Mouse (Mus musculus): ENCODE measurements around the gene Fam53b. TPM values are rescaled to one million over a fixed set of nuclear protein-coding genes. Genes with fewer than 3 reads are reported as not detected.

The Fam53b gene
- polyA plus RNA-seq, 1 experiment: 14.8 TPM

- peak; percentile 83 for DNase-seq (ENCODE audit: low read depth)
- TF ChIP-seq CTCF (IDR thresholded peaks at IDR 0.05; ENCODE audit: borderline replicate concordance, extremely low read depth, insufficient read depth, insufficient read length) (no peak), POLR2A (IDR thresholded peaks at IDR 0.05; ENCODE audit: borderline replicate concordance, extremely low read depth, insufficient read depth, insufficient read length, poor library complexity, severe bottlenecking) (no peak)
Measured at GRCm38 (mm10) chr7:132810368-132810767, 3.3 kb downstream of the Fam53b start.

- no peak for DNase-seq (ENCODE audit: low read depth)
- TF ChIP-seq CTCF (IDR thresholded peaks at IDR 0.05; ENCODE audit: borderline replicate concordance, extremely low read depth, insufficient read depth, insufficient read length) (no peak), POLR2A (IDR thresholded peaks at IDR 0.05; ENCODE audit: borderline replicate concordance, extremely low read depth, insufficient read depth, insufficient read length, poor library complexity, severe bottlenecking) (no peak)
Measured at GRCm38 (mm10) chr7:132809721-132810120, 4.0 kb downstream of the Fam53b start.

DNA sequence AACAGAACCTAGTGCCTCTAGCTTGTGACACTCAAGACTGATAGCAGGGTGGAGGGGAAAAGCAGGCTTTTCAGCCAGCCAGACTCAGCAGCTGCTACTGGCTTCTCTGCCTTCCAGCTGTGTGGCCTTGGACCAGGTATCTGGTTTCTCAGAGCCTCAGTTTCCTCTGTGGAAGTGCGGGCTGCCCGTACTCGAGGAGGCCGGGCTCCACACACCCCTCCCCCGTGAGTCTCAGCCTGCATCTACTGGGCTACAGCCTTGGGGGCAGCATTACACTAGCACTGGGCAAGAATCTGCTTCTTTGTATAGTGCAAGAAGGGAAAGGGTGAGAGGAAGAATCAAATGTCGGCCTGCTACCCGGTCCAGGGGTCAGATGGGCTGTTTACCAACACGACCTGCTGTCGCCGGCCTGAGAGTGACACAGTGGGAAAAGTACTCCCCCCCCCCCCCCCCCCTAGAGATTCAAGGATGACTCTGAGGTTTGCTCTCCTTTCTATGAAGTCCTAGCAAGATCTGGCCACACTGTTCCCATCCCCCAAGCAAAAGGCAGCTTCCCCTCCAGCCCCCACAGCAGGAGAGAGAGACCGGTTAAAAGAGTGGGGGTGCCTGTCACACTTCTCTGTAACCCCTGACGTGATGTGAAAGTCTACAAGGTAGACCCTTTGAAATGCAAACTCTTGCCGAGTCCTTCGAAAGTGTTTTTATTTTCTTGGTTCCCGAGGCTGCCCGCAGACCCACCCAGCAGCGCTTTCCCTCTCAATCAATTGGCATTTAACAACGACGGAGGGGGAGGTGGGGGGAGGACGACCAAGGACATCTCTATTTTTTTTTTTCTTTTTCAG lies 4.6 kb downstream of the Fam53b start:
- peak; percentile 83 for DNase-seq (ENCODE audit: low read depth)
- no peak for TF ChIP-seq POLR2A (IDR thresholded peaks at IDR 0.05; ENCODE audit: borderline replicate concordance, extremely low read depth, insufficient read depth, insufficient read length, poor library complexity, severe bottlenecking)
- no peak for TF ChIP-seq CTCF (IDR thresholded peaks at IDR 0.05; ENCODE audit: borderline replicate concordance, extremely low read depth, insufficient read depth, insufficient read length)

DNA sequence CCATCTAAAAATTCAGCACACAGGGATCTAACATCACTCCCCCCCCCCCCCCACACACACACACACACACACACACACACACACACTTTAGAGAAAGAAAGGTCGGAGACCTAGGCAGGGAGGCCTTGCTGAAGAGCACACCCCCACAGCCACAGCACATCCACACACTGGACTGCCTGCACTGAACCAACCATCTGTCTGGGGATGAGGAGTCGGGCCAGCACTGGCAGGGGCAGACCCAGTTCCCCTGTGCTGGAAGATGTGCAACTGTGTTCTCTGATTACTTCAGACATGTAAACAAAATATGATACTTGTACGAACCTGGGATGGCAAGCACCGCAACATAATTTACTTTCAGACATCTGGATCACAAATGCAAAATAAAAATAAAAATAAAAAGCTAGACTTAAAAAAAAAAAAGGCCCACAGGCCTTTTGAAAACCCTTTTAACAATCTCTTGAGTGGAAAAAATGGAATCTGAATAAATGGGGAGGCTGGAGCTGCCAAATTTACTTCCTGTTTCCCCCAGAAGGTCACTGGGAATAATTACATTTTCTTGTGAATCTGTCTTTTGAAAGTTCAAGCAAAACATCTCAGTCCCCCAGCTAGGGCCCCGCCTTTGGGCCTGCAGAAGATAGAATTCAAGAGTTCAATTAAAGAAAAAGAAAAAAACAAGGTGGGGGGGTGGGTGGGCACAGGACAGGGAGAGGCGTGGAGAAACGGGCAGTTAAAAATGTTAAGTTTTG lies 5.5 kb downstream of the Fam53b start:
- no peak for TF ChIP-seq POLR2A (IDR thresholded peaks at IDR 0.05; ENCODE audit: borderline replicate concordance, extremely low read depth, insufficient read depth, insufficient read length, poor library complexity, severe bottlenecking)
- TF ChIP-seq CTCF (IDR thresholded peaks at IDR 0.05; ENCODE audit: borderline replicate concordance, extremely low read depth, insufficient read depth, insufficient read length): no peak
- DNase-seq (ENCODE audit: low read depth): peak; percentile 59

GRCm38 (mm10) chr7:132806926-132807857 lies 6.5 kb downstream of the Fam53b start:
- no peak for DNase-seq (ENCODE audit: low read depth)
- TF ChIP-seq CTCF (IDR thresholded peaks at IDR 0.05; ENCODE audit: borderline replicate concordance, extremely low read depth, insufficient read depth, insufficient read length) (no peak), POLR2A (IDR thresholded peaks at IDR 0.05; ENCODE audit: borderline replicate concordance, extremely low read depth, insufficient read depth, insufficient read length, poor library complexity, severe bottlenecking) (no peak)

- TF ChIP-seq CTCF (IDR thresholded peaks at IDR 0.05; ENCODE audit: borderline replicate concordance, extremely low read depth, insufficient read depth, insufficient read length) (no peak), POLR2A (IDR thresholded peaks at IDR 0.05; ENCODE audit: borderline replicate concordance, extremely low read depth, insufficient read depth, insufficient read length, poor library complexity, severe bottlenecking) (no peak)
- peak; percentile 60 for DNase-seq (ENCODE audit: low read depth)
Measured at GRCm38 (mm10) chr7:132806286-132806685, 7.4 kb downstream of the Fam53b start.

- TF ChIP-seq CTCF (IDR thresholded peaks at IDR 0.05; ENCODE audit: borderline replicate concordance, extremely low read depth, insufficient read depth, insufficient read length): no peak
- TF ChIP-seq POLR2A (IDR thresholded peaks at IDR 0.05; ENCODE audit: borderline replicate concordance, extremely low read depth, insufficient read depth, insufficient read length, poor library complexity, severe bottlenecking): no peak
- no peak for DNase-seq (ENCODE audit: low read depth)
Measured at GRCm38 (mm10) chr7:132804951-132805350, 8.7 kb downstream of the Fam53b start.

GRCm38 (mm10) chr7:132804461-132804860 lies 9.2 kb downstream of the Fam53b start:
- no peak for TF ChIP-seq POLR2A (IDR thresholded peaks at IDR 0.05; ENCODE audit: borderline replicate concordance, extremely low read depth, insufficient read depth, insufficient read length, poor library complexity, severe bottlenecking)
- TF ChIP-seq CTCF (IDR thresholded peaks at IDR 0.05; ENCODE audit: borderline replicate concordance, extremely low read depth, insufficient read depth, insufficient read length): no peak
- DNase-seq (ENCODE audit: low read depth): no peak

- TF ChIP-seq POLR2A (IDR thresholded peaks at IDR 0.05; ENCODE audit: borderline replicate concordance, extremely low read depth, insufficient read depth, insufficient read length, poor library complexity, severe bottlenecking): no peak
- no peak for DNase-seq (ENCODE audit: low read depth)
Measured at GRCm38 (mm10) chr7:132803962-132804361, 9.7 kb downstream of the Fam53b start.

DNA sequence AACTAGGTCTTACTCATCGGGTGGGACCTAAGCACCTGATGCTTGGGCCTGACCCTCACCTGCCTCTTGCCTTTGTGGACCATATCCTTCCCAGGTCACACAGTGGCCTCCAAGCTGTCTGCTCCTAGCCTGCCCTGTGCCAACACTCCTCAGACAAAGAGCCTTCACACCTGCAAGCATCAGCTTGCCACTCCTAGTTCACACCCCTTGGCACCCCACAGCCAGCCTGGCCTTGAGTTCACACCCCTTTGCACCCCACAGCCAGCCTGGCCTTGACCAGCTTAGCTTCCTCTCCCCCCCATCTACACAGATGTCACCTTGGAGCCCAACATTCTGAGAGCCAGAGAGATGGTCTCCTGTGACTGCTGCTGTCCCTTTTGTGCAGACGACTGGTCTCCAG lies 10.3 kb downstream of the Fam53b start:
- DNase-seq (ENCODE audit: low read depth): no peak
- TF ChIP-seq POLR2A (IDR thresholded peaks at IDR 0.05; ENCODE audit: borderline replicate concordance, extremely low read depth, insufficient read depth, insufficient read length, poor library complexity, severe bottlenecking): no peak
- TF ChIP-seq CTCF (IDR thresholded peaks at IDR 0.05; ENCODE audit: borderline replicate concordance, extremely low read depth, insufficient read depth, insufficient read length): no peak

DNA sequence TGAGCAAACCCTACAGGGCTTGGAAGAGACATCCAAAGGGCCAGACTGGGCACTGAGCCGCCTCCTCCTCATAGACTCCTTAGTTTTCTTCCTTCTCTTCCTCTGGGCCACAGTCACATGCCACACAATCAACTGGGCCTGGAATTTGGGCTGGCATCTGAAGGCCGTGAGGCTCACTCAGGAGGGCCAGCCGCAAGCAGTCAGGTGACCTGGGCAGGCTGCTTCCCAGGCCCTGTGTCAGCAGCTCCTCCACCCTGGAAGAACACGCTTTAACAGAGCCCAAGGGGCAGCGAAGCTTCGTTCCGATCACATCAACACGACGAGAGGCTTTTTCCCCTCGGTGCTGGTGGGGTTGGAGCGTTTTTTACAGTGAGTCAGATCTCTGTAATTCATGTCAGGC lies 11.0 kb downstream of the Fam53b start:
- no peak for DNase-seq (ENCODE audit: low read depth)
- TF ChIP-seq POLR2A (IDR thresholded peaks at IDR 0.05; ENCODE audit: borderline replicate concordance, extremely low read depth, insufficient read depth, insufficient read length, poor library complexity, severe bottlenecking) (no peak), CTCF (IDR thresholded peaks at IDR 0.05; ENCODE audit: borderline replicate concordance, extremely low read depth, insufficient read depth, insufficient read length) (no peak)

All from brain, embryonic 14.5 days (tissue).